Mouse (Mus musculus) cerebellum, adult (tissue): ENCODE data around the gene Scfd2.

Experiments used
- ATAC-seq: cut with Nextera tagmentation; 2 replicates; pipeline ENCODE4 v1.9.2; 2017; ENCODE audit warnings: mild to moderate bottlenecking, moderate library complexity, mixed read lengths; ENCODE audit not compliant: insufficient number of reproducible peaks, low FRiP score, low TSS enrichment

Gene Scfd2

DNA sequence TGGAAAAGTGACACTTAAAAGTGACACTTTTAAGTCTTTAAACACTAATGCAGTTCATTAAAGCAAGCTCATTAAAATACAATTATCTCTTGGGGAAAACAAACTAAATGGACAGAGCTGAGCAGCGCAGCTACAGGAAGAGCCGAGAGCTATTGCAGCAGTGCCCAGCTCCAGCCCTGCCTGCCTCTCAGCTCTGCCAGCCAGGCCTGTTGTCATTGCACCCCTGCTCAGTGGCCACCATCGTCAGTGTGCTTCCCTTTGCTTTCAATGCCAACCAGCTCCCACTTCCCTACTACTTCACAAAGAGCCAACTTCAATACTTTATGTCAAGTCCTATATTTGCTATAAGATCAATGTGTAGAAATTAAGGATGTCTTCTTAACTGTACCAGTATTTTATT, 63.8 kb downstream of the Scfd2 start:
- ATAC-seq, result no peak

DNA sequence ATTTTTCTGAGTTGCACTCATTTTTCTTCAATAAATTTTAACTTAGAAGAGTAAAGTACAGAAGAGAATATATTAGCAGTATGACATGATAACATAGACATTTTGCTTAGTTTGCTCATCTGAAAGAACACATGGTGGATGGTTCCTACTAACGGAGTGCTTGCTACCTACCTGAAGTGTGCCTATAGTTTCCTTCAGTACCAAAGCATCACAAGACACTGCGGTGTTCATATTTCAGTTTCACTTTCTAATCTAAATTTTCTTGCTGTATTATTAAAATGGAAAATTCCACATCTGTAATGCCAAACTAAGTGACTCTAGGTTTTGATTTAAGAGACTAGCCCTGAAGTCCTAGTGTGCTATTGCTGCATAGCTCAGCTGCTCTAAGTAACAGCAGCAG, 74.8 kb downstream of the Scfd2 start:
- ATAC-seq, result no peak

DNA sequence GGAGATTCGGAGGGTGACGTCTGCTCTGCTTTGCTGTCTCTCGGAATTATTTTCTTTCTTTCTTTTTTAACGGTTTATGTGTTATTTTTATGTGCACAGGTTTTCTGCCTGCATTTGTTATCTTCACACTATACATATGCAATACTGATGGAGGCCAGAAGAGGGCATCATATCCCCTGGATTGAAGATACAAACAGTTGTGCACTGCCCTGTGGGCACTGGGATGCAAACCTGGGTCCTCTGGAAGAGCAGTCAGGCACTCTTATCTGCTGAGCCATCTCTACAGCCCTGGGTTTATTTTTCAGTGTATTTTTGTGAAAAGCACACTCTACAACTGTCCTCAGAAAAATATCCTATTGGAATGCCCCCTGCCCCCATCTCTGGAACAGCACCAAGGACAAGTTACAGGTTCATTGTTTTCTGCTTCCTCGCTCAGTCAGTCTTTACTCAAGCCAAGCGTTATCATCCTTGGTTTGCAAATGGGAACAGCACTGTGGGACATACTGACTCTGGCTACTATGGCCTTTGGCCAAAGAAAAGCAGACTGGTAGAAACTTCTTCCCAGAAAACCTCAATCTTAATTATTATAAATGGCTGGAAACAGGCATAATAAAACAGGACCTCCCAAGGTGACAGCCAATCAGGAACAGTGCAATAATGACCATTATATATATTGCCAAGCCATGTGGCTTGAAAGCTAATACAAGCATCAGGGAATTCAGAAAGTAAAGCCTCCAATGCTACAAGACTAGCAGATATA, 75.9 kb downstream of the Scfd2 start:
- ATAC-seq, result no peak

DNA sequence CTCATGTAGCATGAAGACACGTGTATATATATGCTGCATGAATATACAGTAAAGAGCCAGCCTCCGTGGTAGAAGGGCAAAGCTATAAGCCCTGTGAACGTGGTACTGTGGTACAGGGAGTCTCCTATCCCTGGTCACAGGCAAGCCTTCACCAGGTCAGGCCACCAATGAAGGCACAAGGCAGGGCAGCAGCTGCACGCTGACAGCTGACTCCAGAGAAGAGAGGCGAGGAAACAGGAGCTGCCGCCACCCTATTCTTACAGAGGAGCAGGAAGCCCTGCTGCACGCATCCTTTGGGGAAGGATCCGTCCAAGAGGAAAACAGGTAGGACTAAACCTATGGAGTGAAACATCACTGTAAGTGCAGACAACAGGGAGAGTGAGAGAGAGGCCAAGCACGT, 76.5 kb downstream of the Scfd2 start:
- ATAC-seq, result no peak

DNA sequence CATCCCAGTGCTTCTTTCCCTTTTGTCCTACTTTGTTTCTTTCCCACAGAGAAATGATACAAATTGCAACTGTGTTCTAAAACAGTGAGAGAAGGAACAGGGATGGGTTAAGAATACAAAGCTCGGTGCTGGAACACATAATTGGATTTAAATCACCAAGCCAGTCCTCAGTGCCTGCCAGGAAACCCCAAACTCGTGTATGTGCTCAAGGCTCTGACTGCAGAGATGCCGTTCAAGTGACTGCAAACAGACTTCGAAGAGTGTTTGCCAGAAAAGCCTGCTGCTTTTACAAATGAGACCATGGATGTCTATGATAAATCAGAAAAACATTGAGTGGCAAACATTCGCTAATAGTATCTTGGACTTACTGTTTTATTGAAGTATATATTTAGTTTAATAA, 80.6 kb downstream of the Scfd2 start:
- no peak for ATAC-seq

DNA sequence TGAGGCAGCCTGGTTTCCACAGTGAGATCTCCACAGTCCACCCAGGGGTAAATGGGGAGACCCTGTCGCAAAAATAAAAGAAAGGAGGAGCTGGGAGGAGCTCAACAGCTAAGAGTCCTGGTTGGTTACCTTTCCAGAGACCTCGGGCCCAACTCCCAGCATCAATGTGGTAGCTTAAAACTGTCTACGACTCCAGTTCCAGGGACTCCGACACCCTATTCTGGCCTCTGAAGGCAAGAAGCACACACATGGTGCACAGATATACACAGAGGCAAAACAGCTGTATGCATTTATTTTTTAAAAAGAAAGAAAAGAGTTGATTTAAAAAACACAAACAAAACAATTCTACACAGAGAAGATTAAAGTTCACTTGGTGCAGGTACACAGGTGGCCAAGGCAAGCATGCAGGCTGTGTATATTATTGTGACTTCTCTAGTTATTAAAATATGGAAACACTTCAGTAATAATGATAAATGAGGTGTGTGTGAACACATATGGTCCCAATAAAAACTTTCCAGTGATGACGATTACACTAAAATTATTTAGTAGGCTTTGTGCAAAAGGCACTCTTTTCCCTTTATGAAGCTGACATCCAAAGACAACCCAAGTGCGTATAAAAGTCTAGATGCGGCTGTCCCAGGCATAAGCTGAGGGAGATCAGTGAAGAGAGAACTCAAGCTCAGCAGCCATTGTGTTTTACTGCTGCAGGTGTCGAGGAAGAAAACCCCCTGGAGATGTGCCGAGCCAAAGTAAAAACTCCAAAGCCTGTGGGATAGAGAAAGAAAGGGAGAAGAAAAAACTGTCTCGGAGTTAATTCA, 83.8 kb downstream of the Scfd2 start:
- ATAC-seq, result no peak

DNA sequence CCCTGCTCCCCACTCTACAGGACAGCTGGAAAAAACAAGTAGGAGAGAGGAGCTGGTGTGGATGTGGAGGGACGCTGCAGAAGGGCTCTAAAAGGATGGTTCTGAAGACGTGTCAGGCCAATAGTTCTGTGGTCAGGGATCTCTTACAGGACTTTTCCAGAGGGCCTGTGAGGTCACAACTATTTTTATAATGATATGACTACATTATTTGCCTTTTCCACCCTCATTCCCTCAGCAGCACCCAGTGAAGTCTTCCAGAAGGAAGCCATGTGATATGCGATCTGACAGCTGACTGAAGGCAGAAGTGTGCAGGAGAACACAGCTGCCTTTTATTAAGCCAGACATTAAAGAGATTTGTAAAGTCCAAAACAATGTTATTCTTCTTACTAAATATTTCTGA, 85.7 kb downstream of the Scfd2 start:
- ATAC-seq, result no peak

DNA sequence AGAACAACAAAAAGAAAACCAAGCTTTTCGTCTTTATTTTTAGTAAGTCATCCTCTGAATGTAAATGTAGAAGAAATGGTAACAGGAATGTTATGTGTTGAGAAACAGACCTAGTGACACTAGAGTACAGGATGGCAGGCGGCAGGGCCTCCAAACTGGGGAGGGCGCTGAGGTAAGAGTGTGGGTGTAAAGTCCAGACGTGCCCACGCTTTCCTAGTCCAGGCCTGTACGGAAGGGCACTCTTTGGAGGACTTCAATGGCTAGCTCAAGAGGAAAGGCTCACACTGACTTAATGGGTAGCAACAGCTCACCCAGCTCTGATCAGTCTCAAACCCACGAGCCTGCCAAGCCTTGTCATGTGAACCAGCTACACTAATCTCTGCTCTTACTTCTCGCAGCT, 93.2 kb downstream of the Scfd2 start:
- no peak for ATAC-seq

DNA sequence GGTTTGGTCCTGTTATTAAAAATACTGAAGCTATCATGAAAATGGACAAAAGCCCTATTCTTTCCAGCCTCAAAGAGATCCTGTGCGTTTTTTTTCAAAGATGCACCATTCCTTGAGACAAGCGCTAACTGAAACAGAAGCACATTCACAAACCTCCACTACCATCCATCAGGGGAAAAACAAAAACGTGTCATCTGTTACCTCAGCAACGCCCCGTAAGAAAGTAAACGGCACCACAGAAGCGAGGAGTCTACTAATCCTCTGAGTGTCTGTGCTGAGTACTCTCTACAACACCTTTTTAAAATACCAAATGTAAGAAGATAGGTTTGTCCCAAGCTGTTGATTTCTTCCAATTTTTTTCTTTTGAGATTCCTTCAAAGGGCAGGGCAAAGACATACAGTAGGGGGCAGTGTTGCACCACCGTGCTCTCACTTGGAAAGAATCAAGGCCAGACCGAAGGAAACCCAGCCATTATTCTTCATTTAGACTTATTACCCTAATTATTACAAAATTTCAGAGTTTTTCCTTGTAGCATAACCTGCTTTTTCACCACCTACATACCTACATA, 97.9 kb downstream of the Scfd2 start:
- peak; percentile 66 for ATAC-seq

DNA sequence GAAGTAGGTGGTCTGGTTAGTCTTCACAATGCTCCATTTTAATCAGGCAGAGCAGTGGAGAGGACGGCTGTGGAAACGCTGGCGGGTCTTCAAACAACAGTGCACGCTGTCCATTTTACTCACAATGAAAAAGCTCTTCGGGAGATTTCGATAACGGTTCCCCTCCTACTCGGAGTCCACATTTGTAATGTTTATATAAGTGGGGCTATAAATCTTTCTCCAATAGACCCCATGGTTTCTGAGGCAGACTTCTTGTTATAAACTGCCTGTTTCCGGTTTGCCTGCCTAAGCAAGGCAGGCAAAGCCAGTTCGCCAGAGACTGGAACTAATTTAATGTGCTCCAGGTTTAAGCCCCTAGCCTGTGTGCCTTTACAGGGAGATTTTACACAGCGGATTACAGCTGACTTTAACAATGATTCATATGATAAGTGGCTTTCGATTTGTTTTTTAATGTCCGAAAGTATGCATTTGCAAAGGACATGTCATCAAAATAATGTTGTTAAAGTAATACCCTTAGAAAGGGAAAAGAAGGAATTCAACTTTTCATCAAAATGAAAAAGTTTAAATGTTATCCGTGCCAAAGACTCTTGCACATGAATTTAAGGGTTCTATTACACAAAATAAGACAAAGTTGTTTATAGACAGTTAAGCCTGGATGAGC, 98.5 kb downstream of the Scfd2 start:
- ATAC-seq, result no peak

DNA sequence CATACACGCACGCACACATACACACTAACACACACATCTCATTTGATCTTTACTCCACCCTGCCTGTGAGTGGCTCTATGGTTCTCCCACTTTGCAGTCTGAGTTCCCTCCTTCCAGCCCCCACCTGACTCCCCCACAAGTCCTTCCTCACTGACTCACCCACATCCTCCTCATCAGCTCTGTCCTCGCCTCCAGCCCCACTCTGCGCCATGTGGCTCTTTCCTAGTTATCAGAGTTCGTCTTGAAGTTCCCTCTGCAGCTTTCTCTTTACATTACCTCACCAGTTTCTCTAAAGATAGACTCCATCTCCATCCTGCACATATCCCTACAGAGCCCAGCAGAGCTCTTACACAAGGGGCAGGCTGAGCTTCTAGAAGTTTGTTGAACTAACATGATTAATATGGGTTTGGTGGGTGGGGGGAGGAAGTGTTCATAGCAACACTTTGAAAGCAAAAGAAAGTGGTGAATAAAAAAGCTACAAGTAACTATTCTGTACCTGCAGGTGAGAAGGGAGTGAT, 110.9 kb downstream of the Scfd2 start:
- no peak for ATAC-seq

DNA sequence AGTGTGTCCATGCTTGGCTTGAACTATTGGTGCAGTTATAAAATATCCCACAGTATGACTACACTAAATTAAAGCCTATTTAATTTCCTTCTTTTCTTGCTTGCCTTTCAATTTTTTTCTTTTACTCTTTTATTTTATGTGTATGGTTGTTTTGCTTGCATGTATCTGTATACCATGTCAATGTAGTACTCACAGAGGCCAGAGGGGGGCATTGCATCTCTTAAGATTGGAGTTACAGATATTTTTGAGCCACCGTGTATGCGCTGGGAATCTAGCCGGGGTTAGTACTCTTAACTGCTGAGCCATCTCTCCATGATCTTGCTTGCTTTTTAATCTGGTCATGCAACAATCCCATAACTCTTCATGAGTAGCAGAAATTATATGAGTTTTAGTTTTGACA, 119.0 kb downstream of the Scfd2 start:
- ATAC-seq, result no peak

DNA sequence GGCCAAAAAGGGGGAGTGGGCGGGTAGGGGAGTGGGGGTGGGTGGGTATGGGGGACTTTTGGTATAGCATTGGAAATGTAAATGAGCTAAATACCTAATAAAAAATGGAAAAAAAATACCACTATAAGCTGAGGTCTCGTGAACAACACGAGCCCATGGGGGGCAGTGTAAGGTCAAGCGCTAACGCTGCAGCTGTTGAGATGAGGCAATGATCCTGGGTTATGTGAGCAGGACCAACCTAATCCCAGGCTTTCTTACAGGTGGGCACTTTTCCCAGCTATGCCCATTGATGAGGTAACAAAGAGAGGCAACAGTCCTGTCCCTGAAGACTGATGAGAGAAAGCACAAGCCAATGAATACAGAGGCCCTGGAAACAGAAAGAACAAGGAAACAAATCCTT, 126.7 kb downstream of the Scfd2 start:
- no peak for ATAC-seq

DNA sequence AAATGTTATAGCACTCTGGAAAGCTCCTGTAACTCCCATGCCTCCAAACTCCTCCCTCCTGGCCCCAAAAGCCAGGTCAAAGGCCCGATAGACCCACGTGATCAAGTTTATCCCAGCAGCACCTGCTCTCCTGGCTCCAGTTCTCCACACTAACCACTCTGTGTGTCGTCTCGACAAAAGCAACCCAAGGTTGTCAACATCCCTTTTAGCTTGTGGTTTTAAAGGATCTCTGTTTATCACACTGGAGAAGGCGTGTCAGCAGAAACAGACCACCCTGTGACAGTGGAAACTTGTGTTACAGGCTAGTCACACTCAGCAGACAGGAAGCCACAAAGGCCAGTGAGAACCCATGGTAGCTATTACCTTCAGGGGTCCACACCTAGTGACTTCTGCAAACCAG, 127.5 kb downstream of the Scfd2 start:
- no peak for ATAC-seq

DNA sequence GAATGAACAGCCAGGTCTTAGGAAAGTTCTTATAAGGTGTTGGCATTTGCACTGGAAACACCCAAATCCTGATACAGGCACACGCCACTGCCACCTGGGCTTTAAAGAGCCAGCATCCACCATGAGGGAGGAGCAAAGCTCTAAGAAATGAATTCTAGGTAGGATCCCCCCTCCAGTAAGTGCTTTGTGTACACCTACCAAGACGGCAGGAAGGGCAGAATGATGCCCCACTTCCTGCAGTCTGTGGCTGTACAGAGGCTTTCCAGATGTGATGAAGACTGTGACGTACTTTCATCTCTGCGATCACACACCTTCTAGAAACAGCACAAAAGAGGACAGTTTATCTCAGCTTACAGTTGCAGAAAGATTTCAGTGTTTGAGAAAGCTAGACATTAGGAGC, 128.9 kb downstream of the Scfd2 start:
- no peak for ATAC-seq

DNA sequence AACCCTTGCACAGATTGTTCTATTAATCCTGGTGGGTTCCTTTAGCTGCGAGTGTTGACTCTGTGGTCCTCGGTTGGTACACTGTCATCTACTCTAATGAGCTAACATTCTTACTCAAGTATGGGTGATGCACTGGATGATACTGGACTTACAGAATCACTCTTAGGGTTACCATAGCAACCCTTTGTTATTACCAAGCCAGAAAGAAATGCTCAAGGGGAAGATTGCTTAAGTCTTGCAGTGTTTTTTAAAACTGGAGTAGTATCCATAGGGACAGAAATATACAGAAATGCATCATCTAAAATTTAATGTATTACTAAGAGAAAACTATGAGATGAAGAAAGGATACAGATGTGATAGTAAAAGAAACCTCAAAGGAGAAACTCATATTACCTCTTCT, 139.8 kb downstream of the Scfd2 start:
- no peak for ATAC-seq

DNA sequence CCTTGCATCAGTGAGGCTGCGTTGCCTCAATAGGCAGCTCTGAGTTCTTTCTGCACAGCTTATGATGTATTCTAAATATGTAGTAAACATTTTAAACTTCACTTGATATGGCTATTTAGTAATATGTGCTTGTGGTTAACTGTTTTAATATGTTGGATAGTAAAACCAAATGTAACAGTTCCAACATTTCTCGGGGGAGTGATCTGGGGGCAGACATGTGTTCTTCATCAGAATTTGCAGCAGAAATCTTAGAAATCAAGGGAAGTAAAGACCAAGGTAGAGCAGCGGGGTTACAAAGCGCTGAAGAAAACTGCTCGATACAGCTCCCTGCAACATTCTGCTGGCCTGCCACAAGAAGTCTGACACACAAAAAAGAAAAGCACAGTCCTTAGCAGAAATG, 140.2 kb downstream of the Scfd2 start:
- no peak for ATAC-seq

DNA sequence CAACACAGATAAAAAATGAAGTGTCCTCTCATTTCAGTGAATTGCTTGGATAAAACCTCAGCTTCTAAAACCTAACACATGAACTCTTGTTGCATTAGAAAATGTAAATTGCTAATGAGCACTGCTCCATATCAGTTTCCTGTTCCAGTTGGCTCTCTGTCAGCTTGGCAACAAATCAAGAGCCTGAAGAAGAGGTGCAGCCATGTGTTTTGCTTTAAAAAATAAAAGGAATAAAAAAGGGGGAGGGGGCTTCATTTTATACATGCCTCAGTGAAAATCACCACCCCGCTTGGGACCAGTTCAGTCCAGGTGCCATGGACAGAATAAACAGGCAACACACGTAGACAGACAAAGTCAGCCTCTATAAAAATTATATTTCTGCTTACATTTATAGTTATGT, 142.7 kb downstream of the Scfd2 start:
- ATAC-seq, result no peak

DNA sequence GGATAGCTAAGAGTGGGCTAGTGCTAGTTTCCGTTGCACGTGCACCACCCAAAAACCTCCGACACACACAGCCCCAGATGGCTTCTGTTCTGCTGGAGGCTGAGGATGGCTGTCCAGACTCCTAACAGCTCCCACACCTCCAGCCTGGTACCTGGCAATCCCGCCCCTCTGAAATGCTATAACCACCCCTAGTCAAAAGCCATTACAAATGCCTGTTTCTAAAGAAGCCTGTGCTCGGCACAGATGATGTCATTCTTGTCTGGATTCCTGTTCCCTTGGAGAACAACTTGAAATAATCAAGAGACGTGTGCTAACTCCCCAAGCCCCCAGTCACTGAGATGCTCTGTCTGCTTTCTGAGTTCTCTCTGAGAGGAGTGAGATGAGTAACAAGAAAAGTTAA, 143.5 kb downstream of the Scfd2 start:
- ATAC-seq, result no peak

DNA sequence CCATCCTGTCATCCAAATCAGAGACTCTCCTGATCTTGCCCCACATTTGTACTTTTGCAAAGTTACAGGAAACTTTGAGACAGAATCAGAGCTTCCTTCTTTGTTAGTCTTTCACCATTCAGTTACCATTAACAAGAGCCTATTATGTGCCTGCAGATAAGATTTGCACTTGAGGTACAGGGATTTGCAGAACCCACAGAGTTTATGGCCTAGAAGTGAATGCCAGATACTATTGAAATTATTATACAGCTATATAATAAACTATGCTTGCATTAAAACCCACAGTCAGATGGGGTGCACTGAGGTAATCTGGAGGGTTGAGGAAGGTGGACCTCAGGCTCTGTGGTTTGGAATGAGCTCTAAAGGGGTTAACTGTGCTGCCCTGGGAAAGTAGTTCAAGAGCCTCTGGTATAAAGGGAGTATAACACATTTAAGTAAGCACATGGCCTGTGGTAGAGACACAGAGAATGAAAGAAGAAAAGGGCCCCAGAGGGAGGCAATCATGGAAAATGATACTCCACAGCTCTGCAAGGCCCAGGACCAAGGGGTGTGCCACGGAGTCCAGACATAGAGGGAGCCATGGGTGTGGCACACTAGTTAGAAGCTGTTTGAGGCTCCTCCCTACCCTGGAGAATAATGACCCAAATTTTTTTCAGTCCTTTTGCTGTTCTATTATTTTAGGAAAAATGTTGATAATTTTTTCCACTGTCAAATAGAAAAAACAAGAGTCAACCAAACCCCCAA, 144.2 kb downstream of the Scfd2 start:
- ATAC-seq, result no peak
